Mouse (Mus musculus) hindbrain, embryonic 16.5 days (tissue): ENCODE results near the gene Farp2. TPM values are rescaled to one million over a fixed set of nuclear protein-coding genes. Genes with fewer than 3 reads are reported as not detected.

ENCODE experiments used
- ATAC-seq: fragments of 200-750 bp; cut with Nextera tagmentation; 2 replicates; pipeline ENCODE4 v1.8.0; 2017; ENCODE audit warnings: moderate TSS enrichment, moderate library complexity
- H3K27ac ChIP-seq: fragments of 300-500 bp; sonication (generic); 2 replicates; pipeline ENCODE4 v1.5.1; 2014; ENCODE audit warnings: low read depth, mild to moderate bottlenecking, control low read depth, low read length, moderate library complexity
- H3K27me3 ChIP-seq: fragments of 300-500 bp; sonication (generic); replicated peaks from 2 replicates; pipeline ENCODE4 v1.6.1; 2014; ENCODE audit warnings: low read length; ENCODE audit not compliant: control insufficient read depth, insufficient read depth
- H3K36me3 ChIP-seq: fragments of 300-500 bp; sonication (generic); 2 replicates; pipeline ENCODE4 v1.6.1; 2014; ENCODE audit warnings: mild to moderate bottlenecking, low read length, moderate library complexity, mixed read lengths; ENCODE audit not compliant: control insufficient read depth, insufficient read depth
- H3K4me1 ChIP-seq: fragments of 300-500 bp; sonication (generic); 2 replicates; pipeline ENCODE4 v1.6.1; 2014; ENCODE audit warnings: low read depth, low read length; ENCODE audit not compliant: control insufficient read depth, insufficient read depth
- H3K4me2 ChIP-seq: fragments of 300-500 bp; sonication (generic); 2 replicates; pipeline ENCODE4 v1.6.1; 2014; ENCODE audit warnings: mild to moderate bottlenecking, low read length, control low read depth, moderate library complexity
- H3K4me3 ChIP-seq: fragments of 300-500 bp; sonication (generic); 2 replicates; pipeline ENCODE4 v1.5.1; 2014; ENCODE audit warnings: mild to moderate bottlenecking, low read length, control low read depth, moderate library complexity
- H3K9ac ChIP-seq: fragments of 300-500 bp; sonication (generic); 2 replicates; pipeline ENCODE4 v1.6.1; 2014; ENCODE audit warnings: low read depth, mild to moderate bottlenecking, control low read depth, low read length, moderate library complexity
- H3K9me3 ChIP-seq: fragments of 300-500 bp; sonication (generic); 2 replicates; pipeline ENCODE4 v1.6.1; 2014; ENCODE audit warnings: mild to moderate bottlenecking, low read length, moderate library complexity; ENCODE audit not compliant: control insufficient read depth
- whole genome bisulfite sequencing: fragments of 180-500 bp; shearing (Covaris S2); extraction: QIAGEN DNeasy Blood & Tissue Kit; methylation state at CpG from one replicate; pipeline ENCODE4 v1.1.7; 2014; 5-methylcytosine and 5-hydroxymethylcytosine counted together
- polyA plus RNA-seq: library from polyadenylated mRNA; unstranded; fragments of >200 nt; fragmentation: Nextera tagmentation; extraction: Ambion mirVana; gene quantifications from 2 replicates; pipeline ENCODE4 v1.2.1, GENCODE M21; 2015

Farp2 gene
- polyA plus RNA-seq, 1 experiment from 2014 or later = 3.5 TPM

DNA sequence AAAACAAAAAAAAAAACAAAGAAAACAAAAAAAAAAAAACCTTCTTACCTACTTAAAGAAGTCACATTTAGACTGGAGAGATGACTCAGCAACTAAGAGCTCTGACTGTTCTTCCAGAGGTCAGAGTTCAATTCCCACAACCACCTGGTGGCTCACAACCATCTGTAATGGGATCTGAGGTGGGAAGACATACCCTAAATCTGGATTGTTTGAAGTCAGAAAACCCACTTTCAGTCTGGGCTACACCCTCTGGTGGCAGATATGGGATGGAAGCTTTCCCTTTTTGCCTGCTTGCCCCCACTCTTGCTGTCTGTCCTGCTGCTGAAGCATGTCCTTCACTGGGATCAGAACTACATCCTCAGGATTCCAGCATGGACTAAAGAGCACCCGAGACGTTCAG, 31.3 kb downstream of the Farp2 start:
- Histone ChIP-seq H3K36me3 (no peaks in the 10 kb centered on the region), H3K4me1 (no peaks in the 10 kb centered on the region), H3K27ac (no peak overlapping the region), H3K4me3 (no peak overlapping the region), H3K27me3 (no peaks in the 10 kb centered on the region), H3K4me2 (no peak overlapping the region), H3K9me3 (no peaks in the 10 kb centered on the region), H3K9ac (no peak overlapping the region)
- ATAC-seq = no peak
- 80% methylated on average over 2 of the region's 2 CpGs for WGBS

DNA sequence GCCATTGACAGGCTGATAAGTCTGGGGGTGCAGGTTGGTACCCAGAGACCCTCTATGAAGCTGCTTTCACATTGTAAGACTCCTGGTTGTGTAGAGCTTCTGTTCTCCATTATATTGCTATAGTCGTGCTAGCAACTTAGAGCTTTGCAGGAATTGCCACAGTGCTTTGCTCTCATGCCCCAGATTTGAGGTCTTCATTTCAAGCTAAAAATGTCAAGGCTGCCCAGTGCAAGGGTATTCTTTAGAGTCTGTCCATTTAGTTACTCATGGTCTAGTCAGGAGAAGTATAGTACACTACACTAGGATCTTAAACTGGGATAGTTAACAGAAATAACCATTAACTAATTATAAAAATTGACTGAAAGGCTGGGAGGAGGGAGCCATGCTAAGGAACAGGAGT, 35.4 kb downstream of the Farp2 start:
- H3K4me3 ChIP-seq = no peak overlapping the region
- WGBS = 97% methylated on average over 1 of the region's 1 CpGs
- ATAC-seq = no peak
- no peak overlapping the region for H3K9ac ChIP-seq
- no peaks in the 10 kb centered on the region for H3K4me1 ChIP-seq
- no peak overlapping the region for H3K27ac ChIP-seq
- no peak overlapping the region for H3K4me2 ChIP-seq
- no peaks in the 10 kb centered on the region for H3K36me3 ChIP-seq
- H3K9me3 ChIP-seq = no peaks in the 10 kb centered on the region
- H3K27me3 ChIP-seq = no peaks in the 10 kb centered on the region

DNA sequence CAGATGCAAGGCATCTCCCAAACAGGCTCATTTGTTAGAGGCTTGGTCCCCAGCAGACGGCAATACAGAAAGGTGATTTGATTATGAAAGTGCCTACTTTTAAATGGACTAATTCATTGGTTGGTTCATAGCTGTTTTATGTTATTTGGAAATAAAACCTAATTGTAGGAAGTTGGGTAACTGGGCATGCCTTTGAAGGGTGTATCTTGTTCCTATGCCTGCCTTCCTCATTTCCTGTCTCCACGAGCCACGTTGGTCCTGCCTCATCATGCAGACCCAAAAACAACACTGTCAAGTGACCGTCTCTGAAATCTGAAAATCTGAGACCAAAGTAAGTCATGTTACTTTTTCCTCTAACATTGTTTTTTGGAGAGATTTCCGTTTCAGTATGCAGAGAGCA, 39.5 kb downstream of the Farp2 start:
- Histone ChIP-seq H3K36me3 (no peaks in the 10 kb centered on the region), H3K4me3 (no peak overlapping the region), H3K9me3 (no peaks in the 10 kb centered on the region), H3K4me1 (no peaks in the 10 kb centered on the region), H3K9ac (no peak overlapping the region), H3K27me3 (no peaks in the 10 kb centered on the region), H3K27ac (no peak overlapping the region), H3K4me2 (no peak overlapping the region)
- no peak for ATAC-seq
- 80% methylated on average over 5 of the region's 5 CpGs for WGBS

DNA sequence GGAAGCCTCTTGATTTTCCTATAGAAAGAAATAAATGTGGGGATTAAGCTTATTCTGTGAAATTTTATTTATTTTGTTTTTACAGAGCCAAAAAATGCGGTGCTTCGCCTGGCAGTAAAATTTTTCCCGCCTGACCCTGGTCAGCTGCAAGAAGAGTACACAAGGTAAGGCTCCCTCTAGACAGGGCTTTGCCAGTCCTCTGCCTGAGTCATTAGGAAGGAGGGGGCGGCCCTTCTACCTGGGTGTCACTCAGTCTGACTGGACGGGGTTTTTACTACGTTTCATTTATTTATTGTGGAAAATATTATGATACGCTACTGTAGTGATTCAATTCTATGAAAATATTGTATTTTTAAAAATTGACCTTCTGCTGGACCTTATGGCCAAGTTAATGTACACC, 51.3 kb downstream of the Farp2 start:
- no peak overlapping the region for H3K27ac ChIP-seq
- no peak overlapping the region for H3K4me3 ChIP-seq
- H3K4me2 ChIP-seq = no peak overlapping the region
- WGBS = 92% methylated on average over 7 of the region's 7 CpGs
- no peaks in the 10 kb centered on the region for H3K36me3 ChIP-seq
- no peak overlapping the region for H3K9ac ChIP-seq
- no peaks in the 10 kb centered on the region for H3K4me1 ChIP-seq
- ATAC-seq = no peak
- H3K27me3 ChIP-seq = no peaks in the 10 kb centered on the region
- H3K9me3 ChIP-seq = no peaks in the 10 kb centered on the region

DNA sequence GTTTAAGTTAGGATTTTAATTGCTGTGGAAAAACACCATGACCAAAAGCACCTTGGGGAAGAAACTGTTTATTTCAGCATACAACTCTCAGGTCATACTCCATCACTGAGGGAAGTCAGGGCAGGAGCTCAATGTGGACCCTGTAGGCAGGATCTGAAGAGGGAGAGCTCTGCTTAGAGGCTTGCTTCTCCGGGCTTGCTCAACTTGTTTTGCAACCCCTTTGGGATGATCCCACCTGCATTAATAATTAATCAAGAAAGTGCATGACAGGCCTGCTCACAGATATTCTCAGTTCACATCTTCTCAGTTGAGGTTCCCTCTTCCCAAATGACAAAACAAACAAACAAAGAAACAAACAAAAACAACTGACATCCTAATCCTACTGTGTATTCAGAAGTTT, 51.8 kb downstream of the Farp2 start:
- H3K9ac ChIP-seq = no peak overlapping the region
- H3K27me3 ChIP-seq = no peaks in the 10 kb centered on the region
- no peaks in the 10 kb centered on the region for H3K36me3 ChIP-seq
- WGBS = 50% methylated on average over 1 of the region's 1 CpGs
- no peaks in the 10 kb centered on the region for H3K4me1 ChIP-seq
- H3K27ac ChIP-seq = no peak overlapping the region
- ATAC-seq = no peak
- no peak overlapping the region for H3K4me2 ChIP-seq
- no peaks in the 10 kb centered on the region for H3K9me3 ChIP-seq
- H3K4me3 ChIP-seq = no peak overlapping the region

DNA sequence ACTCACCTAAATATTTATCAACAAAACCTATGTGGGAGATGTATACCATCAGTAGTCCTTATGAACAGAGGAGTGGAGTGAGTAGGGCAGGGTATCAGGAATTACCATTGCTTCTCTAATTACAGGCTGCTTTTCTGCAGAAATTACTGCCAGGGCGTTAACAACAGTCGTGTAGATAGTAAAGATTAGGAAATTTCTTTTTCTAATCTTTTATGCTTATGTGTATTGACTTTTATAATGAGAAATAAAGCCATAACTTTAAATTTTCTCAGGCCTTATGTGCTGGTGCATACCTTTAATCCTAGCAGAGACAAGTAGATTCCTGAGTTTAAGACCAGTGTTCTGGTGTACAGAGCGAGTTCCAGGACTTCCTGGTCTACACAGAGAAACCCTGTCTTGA, 52.9 kb downstream of the Farp2 start:
- no peaks in the 10 kb centered on the region for H3K27me3 ChIP-seq
- no peaks in the 10 kb centered on the region for H3K4me1 ChIP-seq
- no peak for ATAC-seq
- no peaks in the 10 kb centered on the region for H3K9me3 ChIP-seq
- no peak overlapping the region for H3K9ac ChIP-seq
- WGBS = 88% methylated on average over 3 of the region's 3 CpGs
- no peaks in the 10 kb centered on the region for H3K36me3 ChIP-seq
- no peak overlapping the region for H3K27ac ChIP-seq
- no peak overlapping the region for H3K4me3 ChIP-seq
- no peak overlapping the region for H3K4me2 ChIP-seq

DNA sequence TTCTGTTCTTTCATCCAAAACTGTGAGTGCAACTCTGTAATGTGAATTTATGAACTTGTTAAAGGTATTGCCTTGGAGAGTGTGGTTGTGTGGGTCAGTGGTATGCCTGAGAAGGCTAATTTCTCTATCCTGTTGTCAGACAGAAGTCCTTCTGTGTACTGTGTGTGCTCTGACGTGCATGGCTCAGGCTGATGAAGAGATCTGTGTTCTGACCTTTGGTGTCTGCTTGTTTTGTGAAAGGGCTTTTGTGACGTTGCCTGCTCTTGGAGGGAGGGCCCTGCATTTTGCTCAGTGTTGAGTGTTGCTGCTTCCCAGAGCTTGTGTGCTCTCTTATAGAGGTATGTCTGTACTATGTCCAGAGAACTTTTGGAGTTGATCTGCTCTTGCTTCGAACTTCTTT, 55.1 kb downstream of the Farp2 start:
- ATAC-seq = no peak
- H3K9me3 ChIP-seq = no peaks in the 10 kb centered on the region; the same call in 1 of the 2 replicates
- WGBS = 53% methylated on average over 3 of the region's 3 CpGs
- no peaks in the 10 kb centered on the region for H3K27me3 ChIP-seq
- no peak overlapping the region for H3K9ac ChIP-seq
- no peak overlapping the region for H3K4me2 ChIP-seq
- H3K36me3 ChIP-seq = peaks cover 4% of the 10 kb centered on the region
- no peak overlapping the region for H3K27ac ChIP-seq
- no peaks in the 10 kb centered on the region for H3K4me1 ChIP-seq
- H3K4me3 ChIP-seq = no peak overlapping the region

DNA sequence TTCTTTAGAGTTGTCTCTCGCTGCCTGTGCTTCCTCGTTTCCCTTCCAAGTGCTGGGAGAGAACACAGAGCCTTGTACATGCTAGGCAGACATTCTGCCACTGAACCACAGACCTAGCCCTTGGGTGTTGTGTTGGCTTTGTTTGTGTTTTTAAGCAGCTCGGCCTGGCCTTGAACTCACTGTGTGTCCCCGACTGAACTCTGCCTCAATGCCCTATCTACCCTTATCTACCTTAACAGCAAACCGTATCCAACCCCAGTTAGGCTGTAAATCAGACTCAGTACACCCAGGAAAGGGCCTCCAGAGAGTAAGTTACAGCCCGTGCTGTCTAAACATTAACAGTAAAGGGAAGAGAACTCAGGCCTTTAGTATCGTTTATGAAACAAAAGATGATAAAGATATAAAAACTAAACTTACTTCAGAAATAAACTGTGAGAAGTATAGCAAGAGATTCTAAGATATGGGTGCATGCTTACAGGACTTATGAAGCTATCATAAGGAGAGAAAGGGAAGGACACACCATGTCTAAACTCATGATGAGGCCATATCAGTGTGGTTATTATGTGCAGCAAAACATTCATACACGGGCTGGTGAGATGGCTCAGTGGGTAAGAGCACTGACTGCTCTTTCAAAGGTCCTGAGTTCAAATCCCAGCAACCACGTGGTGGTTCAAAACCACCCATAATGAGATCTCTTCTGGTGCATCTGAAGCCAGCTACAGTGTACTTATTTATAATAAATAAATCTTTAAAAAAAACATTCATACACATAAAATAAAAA, 56.0 kb downstream of the Farp2 start:
- Histone ChIP-seq H3K27me3 (no peaks in the 10 kb centered on the region), H3K9me3 (no peaks in the 10 kb centered on the region; the same call in 1 of the 2 replicates), H3K4me3 (no peak overlapping the region), H3K36me3 (peaks cover 4% of the 10 kb centered on the region), H3K4me1 (no peaks in the 10 kb centered on the region), H3K9ac (no peak overlapping the region), H3K4me2 (no peak overlapping the region), H3K27ac (no peak overlapping the region)
- WGBS = 89% methylated on average over 9 of the region's 9 CpGs
- ATAC-seq = no peak

DNA sequence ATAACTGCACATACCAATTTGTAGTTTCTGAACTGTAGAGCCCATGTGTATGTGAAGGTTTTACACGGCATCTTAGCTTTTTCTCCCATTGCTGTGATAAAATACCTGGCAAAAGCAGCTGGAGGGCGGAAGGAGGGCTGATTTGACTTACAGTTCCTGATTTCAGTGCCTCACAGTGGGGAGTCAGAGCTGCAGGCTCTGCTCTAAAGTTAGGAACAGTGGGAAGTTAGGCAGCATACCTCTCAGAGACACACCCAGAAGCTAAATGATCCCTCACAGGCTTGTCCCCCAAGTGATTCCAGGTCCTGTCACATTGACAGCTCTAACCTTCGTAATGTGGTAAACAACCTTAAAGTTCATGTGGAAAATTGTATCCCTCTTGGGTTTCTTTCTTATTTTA, 65.2 kb downstream of the Farp2 start:
- H3K27ac ChIP-seq = no peak overlapping the region
- 74% methylated on average over 3 of the region's 3 CpGs for WGBS
- no peak overlapping the region for H3K9ac ChIP-seq
- no peaks in the 10 kb centered on the region for H3K9me3 ChIP-seq
- ATAC-seq = no peak
- H3K36me3 ChIP-seq = 0 out of 2 replicates have a peak, but pooled peaks cover 5% of the 10 kb centered on the region
- no peak overlapping the region for H3K4me3 ChIP-seq
- no peak overlapping the region for H3K4me2 ChIP-seq
- H3K4me1 ChIP-seq = no peaks in the 10 kb centered on the region
- H3K27me3 ChIP-seq = no peaks in the 10 kb centered on the region
